ENCODE assay signal across 11 mouse cellular contexts in genomic region chr1:185098975-185099958, GRCm38 (mm10).
A peak's percentile ranks its signal among the peaks of the same experiment; 100 is the strongest.
DNase-seq lines count a peak whose midpoint lies in the region; ATAC-seq and TF ChIP-seq lines count a peak whose summit lies in the region.
"Had no signal": no experiment of that assay in that cellular context is flagged by ENCODE, and none has a peak within 500 bp of the region (broad histone marks: within the 10 kb centered on the region; RNA-seq: fewer than 3 reads in every experiment).

No protein-coding gene starts in this region.

- 47% methylated on average over 18 of the region's 18 CpGs for WGBS in heart, embryonic 16.5 days
- 9% methylated on average over 18 of the region's 18 CpGs for WGBS in forebrain, embryonic 15.5 days
- 4% methylated on average over 18 of the region's 18 CpGs for WGBS in midbrain, embryonic 14.5 days
- 54% methylated on average over 18 of the region's 18 CpGs for WGBS in stomach, postnatal 0 days

- no peak overlapping the region for H3K4me2 ChIP-seq in heart, embryonic 16.5 days (ENCODE audit: low read depth, low read length)
- peak overlapping the region; percentile 7; the same call in 1 of the 2 replicates for H3K4me2 ChIP-seq in forebrain, embryonic 15.5 days (replicated peaks)
- H3K4me2 ChIP-seq in midbrain, embryonic 14.5 days (ENCODE audit: low read length): peak overlapping the region; percentile 31
- no peak overlapping the region for H3K4me2 ChIP-seq in stomach, postnatal 0 days (replicated peaks; ENCODE audit: low read depth)

- DNase-seq in heart, adult 8-10 months (ENCODE audit: low spot score): no peak
- peak; percentile 88 for DNase-seq in brain, embryonic 14.5 days (ENCODE audit: low read depth)
- peak; percentile 71 for DNase-seq in midbrain, embryonic 14.5 days
- DNase-seq in kidney, postnatal 36 days: no peak
- no peak for DNase-seq in spleen, postnatal 36 days (ENCODE audit: low spot score in 2 of 2)
- DNase-seq in stomach, postnatal 0 days (ENCODE audit: low spot score): no peak

- no peak overlapping the region for H3K27ac ChIP-seq in heart, embryonic 16.5 days (ENCODE audit: low read length)
- H3K27ac ChIP-seq in forebrain, embryonic 15.5 days (replicated peaks): 0 out of 2 replicates have a peak overlapping the region, but pooled peaks have one; percentile 2
- peak overlapping the region; percentile 42 for H3K27ac ChIP-seq in midbrain, embryonic 14.5 days (replicated peaks; ENCODE audit: low read depth, low read length)
- H3K27ac ChIP-seq in stomach, postnatal 0 days (replicated peaks): no peak overlapping the region
- H3K27ac ChIP-seq: kidney, embryonic 15.5 days; liver, embryonic 14.5 days had no signal

- no peak for TF ChIP-seq POLR2A in brain, embryonic 14.5 days (IDR thresholded peaks at IDR 0.05; ENCODE audit: borderline replicate concordance, extremely low read depth, insufficient read depth, insufficient read length, poor library complexity, severe bottlenecking)

- peaks cover 5% of the 10 kb centered on the region for H3K4me1 ChIP-seq in heart, embryonic 16.5 days (ENCODE audit: control insufficient read depth, insufficient read depth, low read length)
- H3K4me1 ChIP-seq in forebrain, embryonic 15.5 days: peaks cover 17% of the 10 kb centered on the region
- H3K4me1 ChIP-seq in midbrain, embryonic 14.5 days (ENCODE audit: control insufficient read depth, insufficient read depth, low read length): peaks cover 16% of the 10 kb centered on the region
- H3K4me1 ChIP-seq in stomach, postnatal 0 days (replicated peaks; ENCODE audit: control insufficient read depth, insufficient read depth): peaks cover 4% of the 10 kb centered on the region; the same call in 1 of the 2 replicates
- H3K4me1 ChIP-seq: megakaryocyte, embryonic 14.5 days had no signal

- no peak overlapping the region for H3K4me3 ChIP-seq in heart, embryonic 16.5 days (ENCODE audit: low read length)
- H3K4me3 ChIP-seq in forebrain, embryonic 15.5 days: no peak overlapping the region
- no peak overlapping the region for H3K4me3 ChIP-seq in midbrain, embryonic 14.5 days (replicated peaks; ENCODE audit: low read depth, low read length)
- H3K4me3 ChIP-seq in stomach, postnatal 0 days (ENCODE audit: low read depth, low read length): no peak overlapping the region
- H3K4me3 ChIP-seq: kidney, embryonic 15.5 days; megakaryocyte, embryonic 14.5 days had no signal

- ATAC-seq in heart, embryonic 16.5 days (replicated peaks; ENCODE audit: extremely low read depth, insufficient read depth, low FRiP score): no peak
- peak; percentile 55; the same call in 1 of the 2 replicates for ATAC-seq in forebrain, embryonic 15.5 days (replicated peaks)
- ATAC-seq in midbrain, embryonic 14.5 days (ENCODE audit: low FRiP score, low TSS enrichment): peak; percentile 43; the same call in 1 of the 2 replicates
- ATAC-seq in stomach, postnatal 0 days (ENCODE audit: low FRiP score, low TSS enrichment): no peak

- H3K9ac ChIP-seq in heart, embryonic 16.5 days (ENCODE audit: low read length): 0 out of 2 replicates have a peak overlapping the region, but pooled peaks have one; percentile 16
- no peak overlapping the region for H3K9ac ChIP-seq in forebrain, embryonic 15.5 days (replicated peaks)
- H3K9ac ChIP-seq in midbrain, embryonic 14.5 days (replicated peaks; ENCODE audit: low read length): no peak overlapping the region
- H3K9ac ChIP-seq in stomach, postnatal 0 days (ENCODE audit: low read length): no peak overlapping the region
- H3K9ac ChIP-seq: kidney, embryonic 15.5 days; liver, embryonic 14.5 days had no signal

- TF ChIP-seq CTCF in brain, embryonic 14.5 days (IDR thresholded peaks at IDR 0.05; ENCODE audit: borderline replicate concordance, extremely low read depth, insufficient read depth, insufficient read length): no peak
- TF ChIP-seq CTCF in stomach, postnatal 0 days (IDR thresholded peaks at IDR 0.05; ENCODE audit: low read depth): no peak

- no peak for TF ChIP-seq EP300 in stomach, postnatal 0 days (optimal IDR thresholded peaks at IDR 0.05)

- no peaks in the 10 kb centered on the region for H3K9me3 ChIP-seq in heart, embryonic 16.5 days (replicated peaks; ENCODE audit: control insufficient read depth, low read length)
- H3K9me3 ChIP-seq in forebrain, embryonic 15.5 days: no peaks in the 10 kb centered on the region
- no peaks in the 10 kb centered on the region for H3K9me3 ChIP-seq in midbrain, embryonic 14.5 days (ENCODE audit: control insufficient read depth, low read length)
- no peaks in the 10 kb centered on the region for H3K9me3 ChIP-seq in stomach, postnatal 0 days (ENCODE audit: control insufficient read depth, low read length)
- H3K9me3 ChIP-seq: kidney, embryonic 15.5 days had no signal

- no peaks in the 10 kb centered on the region for H3K36me3 ChIP-seq in heart, embryonic 16.5 days (ENCODE audit: control insufficient read depth, insufficient read depth)
- H3K36me3 ChIP-seq in forebrain, embryonic 15.5 days: no peaks in the 10 kb centered on the region
- H3K36me3 ChIP-seq in midbrain, embryonic 14.5 days (ENCODE audit: control insufficient read depth, insufficient read depth, low read length): no peaks in the 10 kb centered on the region
- no peaks in the 10 kb centered on the region for H3K36me3 ChIP-seq in stomach, postnatal 0 days (ENCODE audit: control insufficient read depth, insufficient read depth, low read length)
- H3K36me3 ChIP-seq: kidney, embryonic 15.5 days had no signal

- H3K27me3 ChIP-seq in heart, embryonic 16.5 days (ENCODE audit: control insufficient read depth, insufficient read depth, low read length): no peaks in the 10 kb centered on the region
- H3K27me3 ChIP-seq in forebrain, embryonic 15.5 days: no peaks in the 10 kb centered on the region
- H3K27me3 ChIP-seq in midbrain, embryonic 14.5 days (ENCODE audit: control insufficient read depth, insufficient read depth, low read length): no peaks in the 10 kb centered on the region
- no peaks in the 10 kb centered on the region for H3K27me3 ChIP-seq in stomach, postnatal 0 days (ENCODE audit: control insufficient read depth, insufficient read depth, low read length)

Comparison
In these comparisons a context has a peak if more than half of its experiments do, and no peak if none do; other contexts are left out.
1. ATAC-seq: peak in forebrain, embryonic 15.5 days (single experiment) and midbrain, embryonic 14.5 days (single experiment); none in heart, embryonic 16.5 days (single experiment) and stomach, postnatal 0 days (single experiment).
2. H3K27ac ChIP-seq: peak in forebrain, embryonic 15.5 days (single experiment) and midbrain, embryonic 14.5 days (single experiment); none in heart, embryonic 16.5 days (single experiment) and stomach, postnatal 0 days (single experiment).
3. H3K4me2 ChIP-seq: peak in forebrain, embryonic 15.5 days (single experiment) and midbrain, embryonic 14.5 days (single experiment); none in heart, embryonic 16.5 days (single experiment) and stomach, postnatal 0 days (single experiment).
4. DNase-seq: peak in brain, embryonic 14.5 days (single experiment) and midbrain, embryonic 14.5 days (single experiment); none in heart, adult 8-10 months (single experiment), kidney, postnatal 36 days (0 of 2), spleen, postnatal 36 days (0 of 2) and stomach, postnatal 0 days (single experiment).